Mouse (Mus musculus): Measurements from ENCODE around the gene Xaf1.

Xaf1 gene

GRCm38 (mm10) chr11:72301334-72301733, at the start of gene Xaf1:
Gene Xaf1, plus strand, starts transcription at chr11:72301629.
- POLR2A ChIA-PET: interaction anchor here in 3 of 4 experiments (0.6 to 6.3 kb wide), 26 partner anchors 8 to 110 kb away, joined by 3 to 43 read pairs (median 5); partner anchors contain the start of genes 4933427D14Rik (in 1 of the 3), Fbxo39 (in 1 of the 3), Gm43951 (in 1 of the 3) and Smtnl2 (in 1 of the 3)
- CTCF ChIA-PET: interaction anchor here in 2 of 4 experiments (0.6 to 2.8 kb wide), 10 partner anchors 35 to 626 kb away, joined by 3 to 11 read pairs (median 4); partner anchors contain the start of gene Ggt6 (in 1 of the 2)

GRCm38 (mm10) chr11:72255629-72256028, 45.8 kb upstream of the Xaf1 start:
- ChIA-PET POLR2A (interaction anchor here in 1 of 4 experiments (0.5 kb wide), 1 partner anchor 323 kb away, joined by 3 read pairs; no protein-coding TSS in a partner anchor), CTCF (interaction anchor here in 1 of 4 experiments (0.7 to 2.0 kb wide), 2 partner anchors 10 to 88 kb away, joined by 3 to 7 read pairs; no protein-coding TSS in a partner anchor)

- CTCF ChIA-PET: interaction anchor here in 2 of 4 experiments (0.5 to 2.0 kb wide), 2 partner anchors 9 to 137 kb away, joined by 3 to 7 read pairs; no protein-coding TSS in a partner anchor
- POLR2A ChIA-PET: no interaction called here
These were observed 45.0 kb upstream of the Xaf1 start for GRCm38 (mm10) chr11:72256441-72256840.

GRCm38 (mm10) chr11:72265483-72265882, 35.9 kb upstream of the Xaf1 start:
- POLR2A ChIA-PET: interaction anchor here in 3 of 4 experiments (0.8 to 1.6 kb wide), 13 partner anchors 8 to 152 kb away, joined by 3 to 13 read pairs (median 5); partner anchors contain the start of gene Xaf1 (in 2 of the 3)
- CTCF ChIA-PET: interaction anchor here (0.5 to 2.2 kb wide), 20 partner anchors 10 to 325 kb away, joined by 3 to 13 read pairs (median 4); partner anchors contain the start of gene Smtnl2 (in 1 of the 4)

- CTCF ChIA-PET: interaction anchor here in 3 of 4 experiments (0.6 to 2.2 kb wide), 21 partner anchors 11 to 290 kb away, joined by 3 to 13 read pairs (median 4); partner anchors contain the start of genes Smtnl2 (in 1 of the 3), Spns2 (in 1 of the 3) and Xaf1 (in 1 of the 3)
- POLR2A ChIA-PET: interaction anchor here (0.5 to 1.6 kb wide), 20 partner anchors 9 to 151 kb away, joined by 3 to 13 read pairs (median 4); partner anchors contain the start of gene Xaf1 (in 2 of the 4)
These were observed 35.0 kb upstream of the Xaf1 start for GRCm38 (mm10) chr11:72266207-72266959.

- ChIA-PET POLR2A (interaction anchor here in 3 of 4 experiments (0.7 to 1.6 kb wide), 10 partner anchors 9 to 81 kb away, joined by 3 to 13 read pairs (median 4); no protein-coding TSS in a partner anchor), CTCF (interaction anchor here in 2 of 4 experiments (1.0 to 2.2 kb wide), 3 partner anchors 35 to 214 kb away, joined by 3 to 11 read pairs (median 5); partner anchors contain the start of gene Xaf1 (in 1 of the 2))
These were observed 34.4 kb upstream of the Xaf1 start, which contains the start of gene Slc13a5 for GRCm38 (mm10) chr11:72266960-72267560. Gene Slc13a5, minus strand, starts transcription at chr11:72267222.

GRCm38 (mm10) chr11:72271761-72272160, 29.7 kb upstream of the Xaf1 start:
- ChIA-PET CTCF (interaction anchor here in 2 of 4 experiments (0.7 to 1.9 kb wide), 2 partner anchors 70 to 173 kb away, joined by 5 to 11 read pairs; no protein-coding TSS in a partner anchor), POLR2A (interaction anchor here in 2 of 4 experiments (0.5 to 1.5 kb wide), 5 partner anchors 10 to 22 kb away, joined by 3 to 5 read pairs (median 3); no protein-coding TSS in a partner anchor)

- POLR2A ChIA-PET: interaction anchor here in 2 of 4 experiments (0.7 kb wide), 2 partner anchors 15 to 178 kb away, joined by 3 to 6 read pairs; no protein-coding TSS in a partner anchor
- CTCF ChIA-PET: no interaction called here
These were observed 28.1 kb upstream of the Xaf1 start for GRCm38 (mm10) chr11:72273341-72273740.

- POLR2A ChIA-PET: interaction anchor here in 1 of 4 experiments (0.6 to 1.3 kb wide), 2 partner anchors 10 to 31 kb away, joined by 3 read pairs; no protein-coding TSS in a partner anchor
- CTCF ChIA-PET: interaction anchor here in 1 of 4 experiments (0.6 kb wide), 1 partner anchor 52 kb away, joined by 7 read pairs; no protein-coding TSS in a partner anchor
These were observed 20.1 kb upstream of the Xaf1 start for GRCm38 (mm10) chr11:72281143-72281851.

GRCm38 (mm10) chr11:72281852-72282400, 19.5 kb upstream of the Xaf1 start:
- ChIA-PET CTCF (interaction anchor here in 1 of 4 experiments (0.6 to 0.7 kb wide), 2 partner anchors 23 to 51 kb away, joined by 4 to 7 read pairs; no protein-coding TSS in a partner anchor), POLR2A (interaction anchor here in 2 of 4 experiments (0.7 to 1.3 kb wide), 2 partner anchors 11 to 46 kb away, joined by 3 read pairs; no protein-coding TSS in a partner anchor)

- ChIA-PET POLR2A (interaction anchor here in 3 of 4 experiments (0.6 to 5.1 kb wide), 9 partner anchors 12 to 30 kb away, joined by 3 to 43 read pairs (median 5); partner anchors contain the start of genes Xaf1 (in 2 of the 3) and Fbxo39 (in 1 of the 3)), CTCF (interaction anchor here in 1 of 4 experiments (1.3 to 1.5 kb wide), 2 partner anchors 18 to 59 kb away, joined by 5 read pairs; no protein-coding TSS in a partner anchor)
These were observed 17.8 kb upstream of the Xaf1 start for GRCm38 (mm10) chr11:72283486-72284224.

GRCm38 (mm10) chr11:72284532-72285182, 16.8 kb upstream of the Xaf1 start:
- ChIA-PET CTCF (interaction anchor here in 1 of 4 experiments (1.5 kb wide), 1 partner anchor 19 kb away, joined by 5 read pairs; no protein-coding TSS in a partner anchor), POLR2A (interaction anchor here in 3 of 4 experiments (0.9 to 5.1 kb wide), 9 partner anchors 11 to 125 kb away, joined by 3 to 43 read pairs (median 5); partner anchors contain the start of genes Xaf1 (in 3 of the 3) and Fbxo39 (in 1 of the 3))

GRCm38 (mm10) chr11:72285971-72286480, 15.4 kb upstream of the Xaf1 start:
- CTCF ChIA-PET: interaction anchor here in 3 of 4 experiments (0.6 to 1.7 kb wide), 4 partner anchors 20 to 292 kb away, joined by 3 to 7 read pairs (median 4); no protein-coding TSS in a partner anchor
- POLR2A ChIA-PET: interaction anchor here in 3 of 4 experiments (0.7 to 5.1 kb wide), 27 partner anchors 9 to 290 kb away, joined by 3 to 43 read pairs (median 4); partner anchors contain the start of genes Xaf1 (in 3 of the 3), 4933427D14Rik (in 1 of the 3), Fbxo39 (in 1 of the 3) and Ggt6 (in 1 of the 3)

- CTCF ChIA-PET: interaction anchor here in 2 of 4 experiments (1.0 to 1.7 kb wide), 5 partner anchors 21 to 65 kb away, joined by 3 to 4 read pairs (median 3); no protein-coding TSS in a partner anchor
These were observed 14.8 kb upstream of the Xaf1 start for GRCm38 (mm10) chr11:72286651-72287050.

GRCm38 (mm10) chr11:72287126-72287525, 14.3 kb upstream of the Xaf1 start:
- ChIA-PET CTCF (interaction anchor here in 2 of 4 experiments (0.8 to 1.7 kb wide), 6 partner anchors 21 to 66 kb away, joined by 3 to 4 read pairs (median 3); no protein-coding TSS in a partner anchor), POLR2A (interaction anchor here in 3 of 4 experiments (0.6 to 5.1 kb wide), 21 partner anchors 9 to 148 kb away, joined by 3 to 43 read pairs (median 3); partner anchors contain the start of genes Xaf1 (in 3 of the 3) and Ggt6 (in 1 of the 3))

More at GRCm38 (mm10) chr11:72286651-72287050, 14.8 kb upstream of the Xaf1 start:
- POLR2A ChIA-PET: interaction anchor here in 3 of 4 experiments (0.7 to 5.1 kb wide), 30 partner anchors 9 to 149 kb away, joined by 3 to 43 read pairs (median 3); partner anchors contain the start of genes Xaf1 (in 3 of the 3), 4933427D14Rik (in 1 of the 3), Fbxo39 (in 1 of the 3) and Ggt6 (in 1 of the 3)

All from embryonic stem cell, embryonic (primary cell).